Mouse (Mus musculus) CH12.LX (cell line): ENCODE measurements at regions not wholly inside any gene's neighbourhood (a gene's known extent, or its start where the extent isn't known, plus 50 kb on each side); places are given as distances from the start of the nearest gene placed in this dataset.

Experiments
- DNase-seq: peaks from one replicate; pipeline ENCODE4 v3.0.0-alpha.2; 2013; ENCODE audit errors: extremely low read depth
- H3K27ac ChIP-seq: 2 replicates; pipeline ENCODE4 v1.5.1; 2012; ENCODE audit warnings: low read depth, mild to moderate bottlenecking, control low read depth, moderate library complexity; ENCODE audit not compliant: insufficient read depth
- H3K27me3 ChIP-seq: replicated peaks from 2 replicates; pipeline ENCODE3; 2012; ENCODE audit warnings: inconsistent platforms
- H3K36me3 ChIP-seq, 2 experiments: replicated peaks in 1 of 2; 2 replicates each; pipeline versions ENCODE3 to v1.6.1; 2012; ENCODE audit warnings: inconsistent platforms in 1 of 2, low read length in 1 of 2, mild to moderate bottlenecking in 1 of 2, mixed read lengths in 1 of 2, moderate library complexity in 1 of 2; ENCODE audit not compliant: control insufficient read depth in 1 of 2, insufficient read depth in 1 of 2
- H3K4me1 ChIP-seq, 2 experiments: 2 replicates each; pipeline ENCODE4 v1.6.1; 2012; ENCODE audit warnings: inconsistent platforms in 1 of 2, moderate library complexity in 1 of 2; ENCODE audit not compliant: insufficient read depth in 2 of 2, control insufficient read depth in 1 of 2
- H3K4me2 ChIP-seq: 2 replicates; pipeline ENCODE4 v1.6.1; 2012; ENCODE audit warnings: low read depth, mild to moderate bottlenecking, control low read depth; ENCODE audit not compliant: poor library complexity, insufficient read depth, severe bottlenecking
- H3K4me3 ChIP-seq, 3 experiments: fragments of 150-350 bp in 1 of 3; sonication (generic) in 1 of 3; replicated peaks in 1 of 3; 2 replicates each; pipeline versions ENCODE3 to v1.5.1; 2011 to 2012; ENCODE audit warnings: low read depth in 2 of 3, low read length in 2 of 3, mild to moderate bottlenecking in 2 of 3, moderate library complexity in 2 of 3, control low read depth in 1 of 3, improper control_type of control experiment in 1 of 3, inconsistent platforms in 1 of 3, mixed read lengths in 1 of 3; ENCODE audit not compliant: poor library complexity in 1 of 3
- H3K79me2 ChIP-seq: replicated peaks from 2 replicates; pipeline ENCODE4 v1.6.1; 2012; ENCODE audit warnings: mild to moderate bottlenecking, moderate library complexity; ENCODE audit not compliant: control insufficient read depth, poor library complexity, insufficient read depth, severe bottlenecking; ENCODE audit errors: extremely low read depth
- H3K9ac ChIP-seq: 2 replicates; pipeline ENCODE4 v1.6.1; 2012; ENCODE audit warnings: low read depth, mild to moderate bottlenecking, control low read depth, moderate library complexity; ENCODE audit not compliant: insufficient read depth
- H3K9me3 ChIP-seq: replicated peaks from 2 replicates; pipeline ENCODE3; 2012; ENCODE audit warnings: low read length, inconsistent platforms, mixed read lengths
- NRF1 ChIP-seq: IDR thresholded peaks from 2 replicates; pipeline ENCODE4 v1.6.1; 2014; ENCODE audit warnings: low read depth, mild to moderate bottlenecking, inconsistent platforms, low read length, improper control_type of control experiment, moderate library complexity
- UBTF ChIP-seq: IDR thresholded peaks from 2 replicates; pipeline ENCODE4 v1.6.1; 2012; ENCODE audit warnings: low read depth, mild to moderate bottlenecking, inconsistent platforms, low read length, improper control_type of control experiment, moderate library complexity
- USF1 ChIP-seq: IDR thresholded peaks from 2 replicates; pipeline ENCODE4 v1.6.1; 2014; ENCODE audit warnings: low read depth, mild to moderate bottlenecking, inconsistent platforms, low read length, improper control_type of control experiment
- ZKSCAN1 ChIP-seq: IDR thresholded peaks from 2 replicates; pipeline ENCODE4 v1.6.1; 2012; ENCODE audit warnings: low read depth, inconsistent platforms, low read length, improper control_type of control experiment, borderline replicate concordance
- dilution Hi-C: fragments of 300-500 bp; cut with MboI; formaldehyde crosslinking; loops from 2 replicates; pipeline ENCODE4 v1.14.3; 2020; ENCODE audit warnings: low sequenced_read_pairs; ENCODE audit not compliant: extremely low pct_unique_long_range_greater_than_20kb, extremely low pct_ligation_motif_present
- in situ Hi-C: fragments of 300-500 bp; cut with MboI; formaldehyde crosslinking; loops from 3 replicates; pipeline ENCODE4 v1.14.3; 2019; ENCODE audit warnings: low sequenced_read_pairs, low pct_ligation_motif_present, low pct_unique_long_range_greater_than_20kb, mixed read lengths

- in situ Hi-C loops: no loop called here
- TF ChIP-seq USF1 (no peak), NRF1 (no peak), ZKSCAN1 (no peak), UBTF (no peak)
- TF ChIP-seq, all 38 proteins: peak for 0
- Histone ChIP-seq H3K4me3 (no peak overlapping the region), H3K9me3 (no peaks in the 10 kb centered on the region), H3K9ac (no peak overlapping the region), H3K4me2 (no peak overlapping the region), H3K36me3 (no peaks in the 10 kb centered on the region), H3K79me2 (no peaks in the 10 kb centered on the region), H3K4me1 (no peaks in the 10 kb centered on the region), H3K27ac (no peak overlapping the region), H3K27me3 (no peaks in the 10 kb centered on the region)
- dilution Hi-C loops: no loop called here
- no peak for DNase-seq
These were observed 51.4 kb upstream of the Zeb2 start for GRCm38 (mm10) chr2:45168606-45169005.
